Mouse (Mus musculus): Measurements from ENCODE around the gene Fbln2. TPM values are rescaled to one million over a fixed set of nuclear protein-coding genes. Genes with fewer than 3 reads are reported as not detected.
"Not testable (repeated sequence)": the region's sequence is repeated elsewhere in the genome, so short reads cannot be mapped to it uniquely, and the experiment has no call there.

Gene Fbln2
- 7.3 and 12.8 TPM in 2 replicates for polyA plus RNA-seq (2014; fragmentation: Nextera tagmentation; extraction: Ambion mirVana)

DNA sequence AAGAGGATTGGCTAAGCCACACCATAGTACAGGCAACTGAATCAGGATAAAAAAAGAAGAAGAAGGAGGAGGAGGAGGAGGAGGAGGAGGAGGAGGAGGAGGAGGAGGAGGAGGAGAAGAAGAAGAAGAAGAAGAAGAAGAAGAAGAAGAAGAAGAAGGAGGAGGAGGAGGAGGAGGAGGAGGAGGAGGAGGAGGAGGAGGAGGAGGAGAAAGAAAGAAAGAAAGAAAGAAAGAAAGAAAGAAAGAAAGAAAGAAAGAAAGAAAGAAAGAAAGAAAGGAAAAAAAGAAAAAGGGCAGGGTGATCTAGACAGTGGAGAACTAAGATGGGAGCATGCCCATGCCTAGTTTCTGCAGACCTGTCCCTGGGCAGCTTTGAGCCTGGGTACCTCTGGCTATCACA is at the start of gene Fbln2:
Gene Fbln2 (plus strand): TSS at position 301 of the 400 bp plus-strand sequence.
- not testable (repeated sequence) for H3K4me1 ChIP-seq (ENCODE audit: control insufficient read depth, insufficient read depth, low read length); DNase-seq (ENCODE audit: low spot score); H3K9me3 ChIP-seq (replicated peaks; ENCODE audit: control insufficient read depth, low read length); ATAC-seq; H3K27me3 ChIP-seq (replicated peaks; ENCODE audit: control insufficient read depth, insufficient read depth, low read length); H3K27ac ChIP-seq (ENCODE audit: low read depth, low read length); H3K36me3 ChIP-seq (ENCODE audit: control insufficient read depth, insufficient read depth, low read length)
- Histone ChIP-seq H3K4me3 (ENCODE audit: low read depth, low read length) (peak within 1 kb of the TSS; percentile 30), H3K4me2 (ENCODE audit: low read length) (peak within 1 kb of the TSS; percentile 56), H3K9ac (ENCODE audit: low read length) (peak within 1 kb of the TSS; percentile 52)

DNA sequence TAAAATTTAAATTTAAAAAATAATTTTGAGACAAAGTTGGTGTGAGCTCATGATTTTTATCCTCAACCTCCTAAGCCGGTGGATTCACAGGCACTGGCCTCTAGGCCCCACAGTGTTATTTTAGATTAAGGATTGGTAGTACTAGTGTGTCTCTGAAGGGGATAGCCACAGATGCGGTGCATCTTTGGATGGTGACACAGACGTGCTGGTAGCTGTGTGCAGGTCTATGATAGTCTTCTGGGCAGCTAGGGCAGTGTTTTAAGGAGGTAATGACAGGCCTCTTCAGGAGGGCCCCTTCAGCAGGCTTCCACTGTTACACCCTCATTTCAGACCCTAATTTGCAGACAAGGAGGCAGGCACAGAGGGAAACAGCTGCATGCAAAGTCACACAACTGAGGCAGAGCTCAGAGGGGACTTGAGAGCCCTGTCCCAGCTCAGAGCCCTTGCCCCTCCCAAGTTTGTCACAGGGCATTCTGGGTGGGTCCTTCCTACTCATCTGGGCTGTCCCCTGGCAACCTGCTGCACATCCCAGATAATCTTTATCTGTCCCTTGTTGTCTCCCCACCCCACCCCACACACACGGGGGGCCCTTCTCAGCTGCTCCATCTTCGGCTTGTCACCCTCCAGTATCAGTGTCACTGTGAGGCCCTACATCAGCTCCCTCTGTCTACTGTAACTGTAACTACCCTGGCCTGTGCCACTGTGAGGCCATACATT is 48.9 kb upstream of the Fbln2 start:
- DNase-seq (ENCODE audit: low spot score) (no peak), ATAC-seq (no peak)
- Histone ChIP-seq H3K36me3 (ENCODE audit: control insufficient read depth, insufficient read depth, low read length) (peaks cover 2% of the 10 kb centered on the region; the same call in 1 of the 2 replicates), H3K9me3 (replicated peaks; ENCODE audit: control insufficient read depth, low read length) (no peaks in the 10 kb centered on the region), H3K27ac (ENCODE audit: low read depth, low read length) (no peak overlapping the region), H3K4me1 (ENCODE audit: control insufficient read depth, insufficient read depth, low read length) (peaks cover 16% of the 10 kb centered on the region; the same call in 1 of the 2 replicates), H3K27me3 (replicated peaks; ENCODE audit: control insufficient read depth, insufficient read depth, low read length) (no peaks in the 10 kb centered on the region), H3K4me3 (ENCODE audit: low read depth, low read length) (no peak overlapping the region), H3K9ac (ENCODE audit: low read length) (no peak overlapping the region), H3K4me2 (ENCODE audit: low read length) (no peak overlapping the region)
- 80% methylated on average over 5 of the region's 5 CpGs for WGBS

DNA sequence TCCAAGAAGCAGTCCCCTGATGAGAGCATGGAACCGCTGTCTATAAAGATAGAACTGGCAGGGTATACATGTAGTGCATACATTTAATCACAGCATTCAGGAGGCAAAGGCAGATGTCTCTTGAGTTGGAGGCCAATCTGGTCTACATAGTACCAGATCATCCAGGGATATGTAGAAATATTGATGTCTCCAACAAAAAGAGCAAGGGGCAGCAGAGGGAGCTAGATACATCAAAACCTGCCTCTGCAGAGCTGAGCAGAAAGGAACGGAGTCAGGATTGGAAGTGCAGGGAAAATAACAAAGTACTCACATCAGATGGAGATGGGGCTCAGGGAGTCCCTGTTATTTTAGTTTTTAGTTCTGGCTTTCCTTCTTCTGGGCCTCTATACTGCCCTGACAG is 47.7 kb upstream of the Fbln2 start:
- no peaks in the 10 kb centered on the region for H3K27me3 ChIP-seq (replicated peaks; ENCODE audit: control insufficient read depth, insufficient read depth, low read length)
- DNase-seq (ENCODE audit: low spot score) (peak; percentile 41), ATAC-seq (no peak)
- no peak overlapping the region for H3K9ac ChIP-seq (ENCODE audit: low read length)
- H3K36me3 ChIP-seq (ENCODE audit: control insufficient read depth, insufficient read depth, low read length) = peaks cover 5% of the 10 kb centered on the region; the same call in 1 of the 2 replicates
- H3K4me1 ChIP-seq (ENCODE audit: control insufficient read depth, insufficient read depth, low read length) = peaks cover 12% of the 10 kb centered on the region; the same call in 1 of the 2 replicates
- WGBS = 74% methylated on average over 2 of the region's 2 CpGs
- H3K9me3 ChIP-seq (replicated peaks; ENCODE audit: control insufficient read depth, low read length) = no peaks in the 10 kb centered on the region
- H3K27ac ChIP-seq (ENCODE audit: low read depth, low read length) = no peak overlapping the region
- H3K4me2 ChIP-seq (ENCODE audit: low read length) = no peak overlapping the region
- no peak overlapping the region for H3K4me3 ChIP-seq (ENCODE audit: low read depth, low read length)

DNA sequence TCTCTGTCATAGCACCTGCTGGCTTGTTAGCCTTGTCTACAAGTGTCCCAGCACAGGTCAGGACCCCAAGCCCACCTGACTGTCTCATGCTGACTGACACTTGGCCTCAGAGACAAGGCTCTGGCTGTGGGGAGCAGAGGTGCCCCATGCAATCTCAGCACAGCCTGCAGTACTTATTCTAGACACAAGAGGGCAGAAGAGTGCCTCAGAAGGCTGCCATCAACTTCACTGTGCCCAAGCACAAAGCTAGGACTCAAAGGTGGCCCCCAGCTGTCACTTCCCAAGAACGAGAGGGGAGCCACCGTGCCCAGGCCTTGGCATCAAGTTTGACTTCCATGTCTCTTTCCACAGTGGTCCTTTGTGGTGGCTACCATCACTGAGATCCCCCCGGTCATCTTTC is 47.0 kb upstream of the Fbln2 start:
- H3K4me1 ChIP-seq (ENCODE audit: control insufficient read depth, insufficient read depth, low read length) = peaks cover 7% of the 10 kb centered on the region; the same call in 1 of the 2 replicates
- H3K4me2 ChIP-seq (ENCODE audit: low read length) = no peak overlapping the region
- no peak overlapping the region for H3K9ac ChIP-seq (ENCODE audit: low read length)
- H3K36me3 ChIP-seq (ENCODE audit: control insufficient read depth, insufficient read depth, low read length) = peaks cover 5% of the 10 kb centered on the region; the same call in 1 of the 2 replicates
- H3K4me3 ChIP-seq (ENCODE audit: low read depth, low read length) = no peak overlapping the region
- no peaks in the 10 kb centered on the region for H3K9me3 ChIP-seq (replicated peaks; ENCODE audit: control insufficient read depth, low read length)
- DNase-seq (ENCODE audit: low spot score) (peak; percentile 81), ATAC-seq (peak; percentile 52)
- WGBS = 31% methylated on average over 3 of the region's 3 CpGs
- no peak overlapping the region for H3K27ac ChIP-seq (ENCODE audit: low read depth, low read length)
- no peaks in the 10 kb centered on the region for H3K27me3 ChIP-seq (replicated peaks; ENCODE audit: control insufficient read depth, insufficient read depth, low read length)

DNA sequence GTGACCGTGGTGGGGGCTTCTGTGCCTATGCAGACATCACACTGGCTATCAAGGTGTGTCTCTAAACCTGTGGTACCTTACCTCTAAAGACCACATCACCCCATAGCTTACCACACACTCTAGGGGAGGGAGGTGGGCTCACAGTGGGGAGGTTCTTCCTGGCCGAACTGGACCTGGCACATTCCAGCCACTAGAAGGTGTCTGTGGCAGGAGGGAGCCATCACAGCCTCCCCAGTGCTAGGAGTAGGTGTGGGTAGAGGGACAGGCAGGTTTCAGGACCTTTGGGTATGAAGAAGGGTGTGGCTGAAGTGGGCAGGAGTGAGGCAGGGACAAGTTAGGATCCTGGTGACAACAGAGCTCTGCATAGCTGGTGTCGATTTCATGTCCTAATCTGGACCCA is 44.4 kb upstream of the Fbln2 start:
- no peak overlapping the region for H3K4me3 ChIP-seq (ENCODE audit: low read depth, low read length)
- no peak overlapping the region for H3K4me2 ChIP-seq (ENCODE audit: low read length)
- DNase-seq (ENCODE audit: low spot score) (no peak), ATAC-seq (no peak)
- H3K27me3 ChIP-seq (replicated peaks; ENCODE audit: control insufficient read depth, insufficient read depth, low read length) = no peaks in the 10 kb centered on the region
- H3K27ac ChIP-seq (ENCODE audit: low read depth, low read length) = no peak overlapping the region
- H3K9ac ChIP-seq (ENCODE audit: low read length) = no peak overlapping the region
- WGBS = 65% methylated on average over 3 of the region's 3 CpGs
- no peaks in the 10 kb centered on the region for H3K9me3 ChIP-seq (replicated peaks; ENCODE audit: control insufficient read depth, low read length)
- H3K4me1 ChIP-seq (ENCODE audit: control insufficient read depth, insufficient read depth, low read length) = no peaks in the 10 kb centered on the region; the same call in 1 of the 2 replicates
- H3K36me3 ChIP-seq (ENCODE audit: control insufficient read depth, insufficient read depth, low read length) = peaks cover 7% of the 10 kb centered on the region; the same call in 1 of the 2 replicates

GRCm38 (mm10) chr6:91169129-91169528 is 43.1 kb upstream of the Fbln2 start:
- ATAC-seq (no peak), DNase-seq (ENCODE audit: low spot score) (no peak)
- Histone ChIP-seq H3K4me1 (ENCODE audit: control insufficient read depth, insufficient read depth, low read length) (no peaks in the 10 kb centered on the region; the same call in 1 of the 2 replicates), H3K27ac (ENCODE audit: low read depth, low read length) (no peak overlapping the region), H3K9me3 (replicated peaks; ENCODE audit: control insufficient read depth, low read length) (no peaks in the 10 kb centered on the region), H3K4me3 (ENCODE audit: low read depth, low read length) (no peak overlapping the region), H3K27me3 (replicated peaks; ENCODE audit: control insufficient read depth, insufficient read depth, low read length) (no peaks in the 10 kb centered on the region), H3K4me2 (ENCODE audit: low read length) (no peak overlapping the region), H3K9ac (ENCODE audit: low read length) (no peak overlapping the region), H3K36me3 (ENCODE audit: control insufficient read depth, insufficient read depth, low read length) (peaks cover 18% of the 10 kb centered on the region; the same call in 1 of the 2 replicates)
- 89% methylated on average over 8 of the region's 8 CpGs for WGBS

DNA sequence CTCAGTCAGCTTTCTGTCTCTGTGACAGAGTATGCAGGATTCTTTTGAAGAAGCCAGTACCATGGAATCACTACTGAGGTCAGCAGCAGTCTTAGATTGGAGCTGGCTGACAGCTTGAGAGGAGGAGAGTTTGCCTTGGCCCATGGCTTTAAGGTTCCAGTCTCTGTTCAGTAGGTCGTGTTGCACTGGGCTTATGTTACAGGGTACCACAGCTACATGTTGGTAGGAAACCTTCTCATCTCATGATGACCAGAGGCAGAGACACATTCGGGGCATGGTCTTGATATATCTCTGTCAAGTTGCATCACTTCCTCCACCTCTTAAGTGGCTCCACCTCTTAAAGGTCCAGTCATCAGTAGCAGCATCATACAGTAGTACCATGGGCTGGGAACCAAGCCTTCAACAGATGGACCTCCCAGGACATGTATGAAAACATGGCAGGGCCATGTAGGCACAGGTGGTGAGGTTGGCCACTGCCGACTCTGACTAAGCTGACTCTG is 40.8 kb upstream of the Fbln2 start:
- Histone ChIP-seq H3K27ac (ENCODE audit: low read depth, low read length) (no peak overlapping the region), H3K36me3 (ENCODE audit: control insufficient read depth, insufficient read depth, low read length) (peaks cover 22% of the 10 kb centered on the region; the same call in 1 of the 2 replicates), H3K9ac (ENCODE audit: low read length) (no peak overlapping the region), H3K27me3 (replicated peaks; ENCODE audit: control insufficient read depth, insufficient read depth, low read length) (no peaks in the 10 kb centered on the region), H3K4me1 (ENCODE audit: control insufficient read depth, insufficient read depth, low read length) (no peaks in the 10 kb centered on the region), H3K4me3 (ENCODE audit: low read depth, low read length) (no peak overlapping the region), H3K4me2 (ENCODE audit: low read length) (no peak overlapping the region), H3K9me3 (replicated peaks; ENCODE audit: control insufficient read depth, low read length) (no peaks in the 10 kb centered on the region)
- DNase-seq (ENCODE audit: low spot score) (no peak), ATAC-seq (no peak)
- WGBS = 88% methylated on average over 3 of the region's 3 CpGs

GRCm38 (mm10) chr6:91172381-91172780 is 39.9 kb upstream of the Fbln2 start:
- ATAC-seq (no peak), DNase-seq (ENCODE audit: low spot score) (no peak)
- Histone ChIP-seq H3K27ac (ENCODE audit: low read depth, low read length) (no peak overlapping the region), H3K9ac (ENCODE audit: low read length) (no peak overlapping the region), H3K4me1 (ENCODE audit: control insufficient read depth, insufficient read depth, low read length) (no peaks in the 10 kb centered on the region), H3K27me3 (replicated peaks; ENCODE audit: control insufficient read depth, insufficient read depth, low read length) (no peaks in the 10 kb centered on the region), H3K9me3 (replicated peaks; ENCODE audit: control insufficient read depth, low read length) (no peaks in the 10 kb centered on the region), H3K4me3 (ENCODE audit: low read depth, low read length) (no peak overlapping the region), H3K4me2 (ENCODE audit: low read length) (no peak overlapping the region), H3K36me3 (ENCODE audit: control insufficient read depth, insufficient read depth, low read length) (peaks cover 22% of the 10 kb centered on the region; the same call in 1 of the 2 replicates)
- 73% methylated on average over 2 of the region's 2 CpGs for WGBS

All from forebrain, embryonic 14.5 days (tissue).